Mouse (Mus musculus) gastrocnemius, adult 2 months (tissue): ENCODE results near the gene Ctu1. TPM values are rescaled to one million over a fixed set of nuclear protein-coding genes. Genes with fewer than 3 reads are reported as not detected.

Experiments
- DNase-seq: peaks from one replicate; pipeline ENCODE4 v3.0.0; 2022
- H3K27ac ChIP-seq: fragments of 200-600 bp; 2 replicates; pipeline ENCODE4 v1.8.1; 2022; ENCODE audit warnings: mild to moderate bottlenecking
- H3K4me3 ChIP-seq: fragments of 200-600 bp; 2 replicates; pipeline ENCODE4 v1.8.1; 2022; ENCODE audit warnings: mild to moderate bottlenecking, moderate library complexity
- CTCF ChIP-seq: fragments of 200-600 bp; IDR thresholded peaks from 2 replicates; pipeline ENCODE4 v1.8.1; 2022; ENCODE audit warnings: antibody characterized with exemption, mild to moderate bottlenecking, moderate library complexity
- intact Hi-C: fragments of 180-260 bp; cut with DNase I; formaldehyde crosslinking; loops from one replicate; pipeline ENCODE4 v1.15.1; 2025
- long read RNA-seq, 2 experiments: library from polyadenylated mRNA; stranded (forward); transcript quantifications; one replicate each; pipeline ENCODE4 v2.0.0; 2021
- total RNA-seq, 2 experiments: library from RNA; stranded (reverse); gene quantifications; 2 replicates each; pipeline ENCODE4 v1.2.3; 2021

Gene Ctu1
- 1 to 10 TPM; 1.8 to 2.9 TPM for total RNA-seq
- long read RNA-seq, experiment 1, partial matches to known transcripts: 1 of 3 reads
- long read RNA-seq, experiment 1, other reads (novel, unspliced or antisense): 0 of 3 reads
- long read RNA-seq, experiment 2, partial matches to known transcripts: 0 of 2 reads
- long read RNA-seq, experiment 2, other reads (novel, unspliced or antisense): 0 of 2 reads

- no peak for TF ChIP-seq CTCF
- peak within 1 kb of the TSS; percentile 92 for H3K27ac ChIP-seq
- intact Hi-C loops: loop anchor here (2.0 to 10.0 kb wide), 2 partner anchors 91 to 387 kb away; no protein-coding TSS in a partner anchor
- peak within 1 kb of the TSS; percentile 95 for H3K4me3 ChIP-seq
- peak; percentile 95 for DNase-seq
These were observed at the start of gene Ctu1 for GRCm38 (mm10) chr7:43671809-43672580. Ctu1 (plus strand) TSS chr7:43672016.

GRCm38 (mm10) chr7:43622927-43623326, 48.9 kb upstream of the Ctu1 start:
- intact Hi-C loops: no loop called here
- Histone ChIP-seq H3K4me3 (no peak overlapping the region), H3K27ac (no peak overlapping the region)
- TF ChIP-seq CTCF: no peak
- no peak for DNase-seq

- no peak overlapping the region for H3K27ac ChIP-seq
- no peak for TF ChIP-seq CTCF
- no peak overlapping the region for H3K4me3 ChIP-seq
- intact Hi-C loops: no loop called here
- no peak for DNase-seq
These were observed 48.0 kb upstream of the Ctu1 start for GRCm38 (mm10) chr7:43623819-43624218.

- no peak for TF ChIP-seq CTCF
- no peak for DNase-seq
These were observed 46.8 kb upstream of the Ctu1 start for GRCm38 (mm10) chr7:43625065-43625464.

GRCm38 (mm10) chr7:43625794-43626422, 45.9 kb upstream of the Ctu1 start:
- no peak for DNase-seq
- no peak overlapping the region for H3K27ac ChIP-seq
- no peak overlapping the region for H3K4me3 ChIP-seq
- intact Hi-C loops: no loop called here
- TF ChIP-seq CTCF: no peak

More at GRCm38 (mm10) chr7:43625065-43625464, 46.8 kb upstream of the Ctu1 start:
- Histone ChIP-seq H3K27ac (no peak overlapping the region), H3K4me3 (no peak overlapping the region)
- intact Hi-C loops: no loop called here

GRCm38 (mm10) chr7:43633940-43634339, 37.9 kb upstream of the Ctu1 start:
- intact Hi-C loops: no loop called here

GRCm38 (mm10) chr7:43634500-43634899, 37.3 kb upstream of the Ctu1 start, which contains the start of gene Ceacam18:
Ceacam18 (plus strand) TSS chr7:43634707.
- intact Hi-C loops: no loop called here
- no peak for DNase-seq
- no peak for TF ChIP-seq CTCF
- Histone ChIP-seq H3K27ac (no peak within 1 kb of the TSS), H3K4me3 (no peak within 1 kb of the TSS)

More at GRCm38 (mm10) chr7:43633940-43634339, 37.9 kb upstream of the Ctu1 start:
- DNase-seq: no peak
- TF ChIP-seq CTCF: no peak
- no peak overlapping the region for H3K4me3 ChIP-seq
- no peak overlapping the region for H3K27ac ChIP-seq

- DNase-seq: no peak
- no peak for TF ChIP-seq CTCF
- Histone ChIP-seq H3K4me3 (no peak overlapping the region), H3K27ac (no peak overlapping the region)
- intact Hi-C loops: no loop called here
These were observed 35.6 kb upstream of the Ctu1 start for GRCm38 (mm10) chr7:43636194-43636593.

- Histone ChIP-seq H3K27ac (no peak overlapping the region), H3K4me3 (no peak overlapping the region)
- TF ChIP-seq CTCF: no peak
- no peak for DNase-seq
- intact Hi-C loops: no loop called here
These were observed 34.7 kb upstream of the Ctu1 start for GRCm38 (mm10) chr7:43637118-43637517.

- no peak overlapping the region for H3K27ac ChIP-seq
- no peak overlapping the region for H3K4me3 ChIP-seq
- TF ChIP-seq CTCF: no peak
- no peak for DNase-seq
- intact Hi-C loops: no loop called here
These were observed 29.2 kb upstream of the Ctu1 start for GRCm38 (mm10) chr7:43642587-43642986.

GRCm38 (mm10) chr7:43643046-43643652, 28.7 kb upstream of the Ctu1 start:
- no peak overlapping the region for H3K4me3 ChIP-seq
- intact Hi-C loops: no loop called here
- H3K27ac ChIP-seq: no peak overlapping the region
- no peak for DNase-seq
- no peak for TF ChIP-seq CTCF

GRCm38 (mm10) chr7:43652683-43653082, 19.1 kb upstream of the Ctu1 start:
- no peak for DNase-seq
- intact Hi-C loops: no loop called here
- no peak overlapping the region for H3K4me3 ChIP-seq
- TF ChIP-seq CTCF: no peak
- no peak overlapping the region for H3K27ac ChIP-seq

GRCm38 (mm10) chr7:43654519-43654918, 17.3 kb upstream of the Ctu1 start:
- intact Hi-C loops: no loop called here
- Histone ChIP-seq H3K27ac (no peak overlapping the region), H3K4me3 (no peak overlapping the region)
- no peak for TF ChIP-seq CTCF
- no peak for DNase-seq
